Mouse (Mus musculus): ENCODE measurements at regions not wholly inside any gene's neighbourhood (a gene's known extent, or its start where the extent isn't known, plus 50 kb on each side); places are given as distances from the start of the nearest gene placed in this dataset.

GRCm38 (mm10) chr2:115088421-115089120, 433.8 kb upstream of the Dph6 start:
- no peak for TF ChIP-seq CTCF (IDR thresholded peaks at IDR 0.05; ENCODE audit: control insufficient read depth, insufficient read depth, insufficient replicate concordance, low read depth, low read length)
- no peak for TF ChIP-seq POLR2A (IDR thresholded peaks at IDR 0.05; ENCODE audit: control insufficient read depth, low read depth, low read length)

All from testis, adult 2 months (tissue).